Mouse (Mus musculus): ENCODE measurements around the gene Nadsyn1.

- TF ChIP-seq CTCF (IDR thresholded peaks at IDR 0.05; ENCODE audit: borderline replicate concordance, insufficient read depth, low read depth, low read length) (no peak), POLR2A (IDR thresholded peaks at IDR 0.05; ENCODE audit: borderline replicate concordance, insufficient read depth, low read length) (no peak)
These were observed 17.4 kb downstream of the Nadsyn1 start for GRCm38 (mm10) chr7:143805199-143805624.
